Mouse (Mus musculus) NIH3T3 (cell line): ENCODE results near the gene Olfr539.
"Not testable (repeated sequence)": the region's sequence is repeated elsewhere in the genome, so short reads cannot be mapped to it uniquely, and the experiment has no call there.

Experiments used
- DNase-seq: peaks from one replicate; pipeline ENCODE4 v3.0.0-alpha.2; 2012; ENCODE audit warnings: low read depth

Gene Olfr539

GRCm38 (mm10) chr7:140659630-140660029 is at the start of gene Olfr539:
TSS of gene Olfr539 (plus strand) at chr7:140659930.
- no peak for DNase-seq

DNA sequence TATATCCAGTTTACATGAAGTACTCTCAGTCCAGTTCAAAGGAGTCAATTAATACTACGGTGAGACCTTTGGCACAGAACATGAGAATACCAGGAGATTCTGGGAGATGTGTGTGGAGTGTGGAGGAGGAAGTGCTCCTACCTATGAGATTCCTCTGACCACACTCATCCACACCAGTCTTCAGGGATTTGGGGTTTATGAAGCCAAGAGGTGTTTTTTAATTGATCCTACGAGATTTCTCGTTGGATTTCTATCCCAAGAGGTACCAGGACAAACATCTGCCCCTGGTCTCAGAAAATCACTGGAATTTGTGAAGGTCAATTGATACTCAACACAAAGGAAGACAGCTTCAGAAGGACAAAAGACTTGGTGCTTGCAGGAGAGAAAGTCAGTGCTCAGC is 31.1 kb upstream of the Olfr539 start, which contains the start of gene Olfr61:
Gene Olfr61, plus strand, starts transcription at position 301 of the 400 bp plus-strand sequence.
- not testable (repeated sequence) for DNase-seq

DNA sequence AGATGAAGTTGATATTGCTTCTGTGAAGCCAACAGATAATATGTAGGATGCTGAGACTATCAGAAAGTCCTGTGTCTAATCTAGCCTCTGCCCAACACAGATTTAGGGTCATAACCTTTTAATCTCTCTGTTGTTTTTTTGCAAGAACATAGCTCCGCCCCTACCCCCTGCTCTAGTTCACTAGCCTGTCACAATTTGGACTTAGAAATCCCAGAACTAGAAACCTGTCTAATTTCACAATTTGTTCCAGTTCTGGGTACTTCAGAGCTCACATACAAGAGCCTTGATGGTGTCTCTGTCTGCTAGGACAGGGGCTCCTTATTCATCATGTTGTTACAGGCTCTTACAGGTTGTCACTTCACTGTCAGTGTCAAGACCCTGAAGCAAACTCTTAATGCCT is 29.2 kb upstream of the Olfr539 start:
- no peak for DNase-seq

- no peak for DNase-seq
Measured at GRCm38 (mm10) chr7:140646152-140646551, 13.6 kb upstream of the Olfr539 start, which contains the start of gene Olfr53. TSS of gene Olfr53 (plus strand) at chr7:140646452.

GRCm38 (mm10) chr7:140670693-140671092 is 11.0 kb downstream of the Olfr539 start:
- DNase-seq: not testable (repeated sequence)

DNA sequence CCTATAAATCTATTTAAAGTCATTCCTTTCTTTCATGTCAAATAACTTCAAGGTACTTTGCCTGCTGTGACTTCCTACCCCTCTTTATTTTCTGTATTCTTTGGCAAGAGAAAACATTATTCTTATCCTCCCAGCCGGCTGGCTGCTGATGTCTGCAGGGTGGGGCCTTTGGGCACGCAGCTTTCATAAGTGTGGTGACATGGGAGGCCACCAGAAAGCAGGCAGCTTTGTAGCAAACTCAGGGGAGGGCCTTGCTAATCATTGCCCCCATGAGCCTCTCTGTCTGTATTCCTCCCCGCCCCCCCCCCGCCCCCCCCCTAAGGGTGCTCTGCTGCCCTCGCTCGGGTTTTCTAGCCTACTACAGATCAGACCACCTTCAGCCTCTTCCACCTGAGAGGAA is 16.1 kb downstream of the Olfr539 start:
- no peak for DNase-seq

DNA sequence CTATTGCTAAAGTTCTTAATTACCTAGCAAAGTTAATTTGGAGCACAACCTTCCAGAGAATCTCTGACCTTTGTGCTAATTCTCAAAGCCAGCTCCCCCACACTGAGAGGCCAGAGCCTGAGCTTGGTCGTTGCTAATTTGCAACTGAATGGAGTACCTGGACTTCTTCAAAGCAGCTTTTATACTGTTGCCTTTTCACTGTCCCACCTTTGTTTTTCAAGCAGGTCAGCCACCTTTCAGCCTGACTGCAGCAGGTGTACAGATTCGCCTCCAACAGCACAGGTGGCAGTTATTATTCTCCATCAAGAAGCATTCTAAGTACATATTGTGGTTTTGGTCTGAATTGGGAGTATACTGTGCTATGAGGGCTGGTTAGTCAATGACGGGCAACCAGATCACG is 19.9 kb downstream of the Olfr539 start:
- DNase-seq: not testable (repeated sequence)

DNA sequence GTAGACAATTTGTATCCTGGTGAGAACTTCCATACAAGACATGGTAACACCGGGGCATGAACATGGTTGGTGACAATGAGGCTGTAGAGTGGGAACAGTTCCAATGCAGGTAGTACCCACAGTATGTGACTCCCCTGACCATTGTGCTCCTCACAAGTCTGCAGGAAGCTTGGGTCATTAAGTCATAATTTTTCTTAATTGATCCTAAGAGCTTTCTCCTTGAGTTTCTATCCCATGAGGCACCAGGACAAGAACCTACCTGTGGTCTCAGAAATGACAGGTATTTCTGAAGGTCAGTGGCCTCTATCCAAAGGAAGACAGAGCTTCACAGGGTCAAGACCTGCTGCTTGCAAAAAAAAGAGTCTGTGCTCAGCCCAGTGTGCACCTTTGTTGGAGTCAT is 21.9 kb downstream of the Olfr539 start, which contains the start of gene Olfr45:
Gene Olfr45, plus strand, starts transcription at position 301 of the 400 bp plus-strand sequence.
- no peak for DNase-seq

GRCm38 (mm10) chr7:140696967-140697366 is 37.2 kb downstream of the Olfr539 start, which contains the start of gene Olfr541:
TSS of gene Olfr541 (plus strand) at chr7:140697267.
- no peak for DNase-seq

- DNase-seq: no peak
Measured at GRCm38 (mm10) chr7:140706348-140706747, 46.6 kb downstream of the Olfr539 start.

- no peak for DNase-seq
Measured at GRCm38 (mm10) chr7:140707536-140708284, 48.0 kb downstream of the Olfr539 start.

GRCm38 (mm10) chr7:140717155-140718055 is 57.7 kb downstream of the Olfr539 start:
- DNase-seq: no peak

- DNase-seq: no peak
Measured at GRCm38 (mm10) chr7:140721095-140721494, 61.4 kb downstream of the Olfr539 start.

DNA sequence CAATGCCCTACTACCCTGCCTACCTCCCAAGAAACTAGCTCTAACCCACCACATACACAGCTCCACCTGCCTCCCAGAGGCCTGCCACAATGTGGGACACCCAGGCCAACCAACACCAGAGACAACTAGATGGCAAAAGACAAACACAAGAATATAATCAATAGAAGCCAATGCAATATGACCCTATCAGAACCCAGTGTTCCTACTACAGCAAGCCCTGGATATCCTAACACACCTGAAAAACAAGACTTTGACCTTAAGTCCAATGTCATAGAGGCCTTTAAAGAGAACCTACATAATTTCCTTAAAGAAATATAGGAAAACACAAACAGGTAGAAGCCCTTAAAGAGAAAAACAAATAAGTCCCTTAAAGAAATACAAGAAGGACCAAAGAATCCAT is 65.8 kb downstream of the Olfr539 start:
- DNase-seq: no peak
